Mouse (Mus musculus): ENCODE measurements at regions not wholly inside any gene's neighbourhood (a gene's known extent, or its start where the extent isn't known, plus 50 kb on each side); places are given as distances from the start of the nearest gene placed in this dataset.

- no peak overlapping the region for H3K27ac ChIP-seq (ENCODE audit: insufficient read depth, low read length)
- no peaks in the 10 kb centered on the region for H3K4me1 ChIP-seq (ENCODE audit: control insufficient read depth, insufficient read depth, insufficient read length)
- no peak overlapping the region for H3K4me3 ChIP-seq (ENCODE audit: extremely low read depth, insufficient read depth, insufficient read length)
- 93% methylated on average over 1 of the region's 1 CpGs for WGBS
- H3K27me3 ChIP-seq (ENCODE audit: control insufficient read depth, insufficient read depth, low read length) = no peaks in the 10 kb centered on the region
- no peak for DNase-seq (ENCODE audit: low read depth in 1 of 2, low spot score in 2 of 2)
- no peaks in the 10 kb centered on the region for H3K36me3 ChIP-seq (ENCODE audit: control insufficient read depth, insufficient read depth, low read length)
- TF ChIP-seq POLR2A (IDR thresholded peaks at IDR 0.05; ENCODE audit: low read depth, low read length) (no peak), CTCF (IDR thresholded peaks at IDR 0.05; ENCODE audit: extremely low read depth, insufficient read depth, insufficient read length, insufficient replicate concordance) (no peak)
These were observed 708.5 kb upstream of the N6amt1 start for GRCm38 (mm10) chr16:86645436-86645835.

GRCm38 (mm10) chr16:86644912-86645312 lies 709.1 kb upstream of the N6amt1 start:
- no peak overlapping the region for H3K27ac ChIP-seq (ENCODE audit: insufficient read depth, low read length)
- no peak overlapping the region for H3K4me3 ChIP-seq (ENCODE audit: extremely low read depth, insufficient read depth, insufficient read length)

GRCm38 (mm10) chr16:86604166-86604565 lies 702.5 kb upstream of the Adamts5 start:
- DNase-seq (ENCODE audit: low read depth in 1 of 2, low spot score in 2 of 2) = no peak

More at GRCm38 (mm10) chr16:86644912-86645312, 709.1 kb upstream of the N6amt1 start:
- Histone ChIP-seq H3K27me3 (ENCODE audit: control insufficient read depth, insufficient read depth, low read length) (no peaks in the 10 kb centered on the region), H3K4me1 (ENCODE audit: control insufficient read depth, insufficient read depth, insufficient read length) (no peaks in the 10 kb centered on the region), H3K36me3 (ENCODE audit: control insufficient read depth, insufficient read depth, low read length) (no peaks in the 10 kb centered on the region)
- TF ChIP-seq POLR2A (IDR thresholded peaks at IDR 0.05; ENCODE audit: low read depth, low read length) = no peak
- TF ChIP-seq CTCF (IDR thresholded peaks at IDR 0.05; ENCODE audit: extremely low read depth, insufficient read depth, insufficient read length, insufficient replicate concordance) = no peak
- DNase-seq (ENCODE audit: low read depth in 1 of 2, low spot score in 2 of 2) = no peak
- 41% methylated on average over 2 of the region's 2 CpGs for WGBS

GRCm38 (mm10) chr16:86594992-86595391 lies 693.4 kb upstream of the Adamts5 start:
- WGBS = 71% methylated on average over 3 of the region's 3 CpGs
- Histone ChIP-seq H3K27ac (ENCODE audit: insufficient read depth, low read length) (no peak overlapping the region), H3K27me3 (ENCODE audit: control insufficient read depth, insufficient read depth, low read length) (no peaks in the 10 kb centered on the region), H3K4me1 (ENCODE audit: control insufficient read depth, insufficient read depth, insufficient read length) (no peaks in the 10 kb centered on the region), H3K4me3 (ENCODE audit: extremely low read depth, insufficient read depth, insufficient read length) (no peak overlapping the region), H3K36me3 (ENCODE audit: control insufficient read depth, insufficient read depth, low read length) (no peaks in the 10 kb centered on the region)
- no peak for TF ChIP-seq POLR2A (IDR thresholded peaks at IDR 0.05; ENCODE audit: low read depth, low read length)
- TF ChIP-seq CTCF (IDR thresholded peaks at IDR 0.05; ENCODE audit: extremely low read depth, insufficient read depth, insufficient read length, insufficient replicate concordance) = no peak
- no peak for DNase-seq (ENCODE audit: low read depth in 1 of 2, low spot score in 2 of 2)

More at GRCm38 (mm10) chr16:86604166-86604565, 702.5 kb upstream of the Adamts5 start:
- Histone ChIP-seq H3K4me3 (ENCODE audit: extremely low read depth, insufficient read depth, insufficient read length) (no peak overlapping the region), H3K4me1 (ENCODE audit: control insufficient read depth, insufficient read depth, insufficient read length) (no peaks in the 10 kb centered on the region), H3K36me3 (ENCODE audit: control insufficient read depth, insufficient read depth, low read length) (no peaks in the 10 kb centered on the region), H3K27ac (ENCODE audit: insufficient read depth, low read length) (no peak overlapping the region), H3K27me3 (ENCODE audit: control insufficient read depth, insufficient read depth, low read length) (no peaks in the 10 kb centered on the region)
- 87% methylated on average over 7 of the region's 7 CpGs for WGBS
- no peak for TF ChIP-seq CTCF (IDR thresholded peaks at IDR 0.05; ENCODE audit: extremely low read depth, insufficient read depth, insufficient read length, insufficient replicate concordance)
- TF ChIP-seq POLR2A (IDR thresholded peaks at IDR 0.05; ENCODE audit: low read depth, low read length) = no peak

GRCm38 (mm10) chr16:86586044-86586443 lies 684.4 kb upstream of the Adamts5 start:
- Histone ChIP-seq H3K36me3 (ENCODE audit: control insufficient read depth, insufficient read depth, low read length) (no peaks in the 10 kb centered on the region), H3K4me1 (ENCODE audit: control insufficient read depth, insufficient read depth, insufficient read length) (no peaks in the 10 kb centered on the region), H3K27me3 (ENCODE audit: control insufficient read depth, insufficient read depth, low read length) (no peaks in the 10 kb centered on the region), H3K4me3 (ENCODE audit: extremely low read depth, insufficient read depth, insufficient read length) (no peak overlapping the region), H3K27ac (ENCODE audit: insufficient read depth, low read length) (no peak overlapping the region)
- TF ChIP-seq CTCF (IDR thresholded peaks at IDR 0.05; ENCODE audit: extremely low read depth, insufficient read depth, insufficient read length, insufficient replicate concordance) (no peak), POLR2A (IDR thresholded peaks at IDR 0.05; ENCODE audit: low read depth, low read length) (no peak)
- WGBS = 84% methylated on average over 4 of the region's 4 CpGs
- no peak for DNase-seq (ENCODE audit: low read depth in 1 of 2, low spot score in 2 of 2)

- Histone ChIP-seq H3K27me3 (ENCODE audit: control insufficient read depth, insufficient read depth, low read length) (no peaks in the 10 kb centered on the region), H3K27ac (ENCODE audit: insufficient read depth, low read length) (no peak overlapping the region), H3K4me3 (ENCODE audit: extremely low read depth, insufficient read depth, insufficient read length) (no peak overlapping the region), H3K36me3 (ENCODE audit: control insufficient read depth, insufficient read depth, low read length) (no peaks in the 10 kb centered on the region), H3K4me1 (ENCODE audit: control insufficient read depth, insufficient read depth, insufficient read length) (no peaks in the 10 kb centered on the region)
- TF ChIP-seq CTCF (IDR thresholded peaks at IDR 0.05; ENCODE audit: extremely low read depth, insufficient read depth, insufficient read length, insufficient replicate concordance) = no peak
- no peak for TF ChIP-seq POLR2A (IDR thresholded peaks at IDR 0.05; ENCODE audit: low read depth, low read length)
- WGBS = 77% methylated on average over 5 of the region's 5 CpGs
- DNase-seq (ENCODE audit: low read depth in 1 of 2, low spot score in 2 of 2) = no peak
These were observed 676.7 kb upstream of the Adamts5 start for GRCm38 (mm10) chr16:86578281-86578680.

GRCm38 (mm10) chr16:86547465-86548043 lies 645.9 kb upstream of the Adamts5 start:
- Histone ChIP-seq H3K27me3 (ENCODE audit: control insufficient read depth, insufficient read depth, low read length) (no peaks in the 10 kb centered on the region), H3K4me3 (ENCODE audit: extremely low read depth, insufficient read depth, insufficient read length) (no peak overlapping the region), H3K36me3 (ENCODE audit: control insufficient read depth, insufficient read depth, low read length) (no peaks in the 10 kb centered on the region), H3K27ac (ENCODE audit: insufficient read depth, low read length) (no peak overlapping the region), H3K4me1 (ENCODE audit: control insufficient read depth, insufficient read depth, insufficient read length) (no peaks in the 10 kb centered on the region)
- WGBS = 81% methylated on average over 4 of the region's 4 CpGs
- DNase-seq (ENCODE audit: low read depth in 1 of 2, low spot score in 2 of 2) = no peak
- TF ChIP-seq CTCF (IDR thresholded peaks at IDR 0.05; ENCODE audit: extremely low read depth, insufficient read depth, insufficient read length, insufficient replicate concordance) (no peak), POLR2A (IDR thresholded peaks at IDR 0.05; ENCODE audit: low read depth, low read length) (no peak)

Data from spleen, adult 2 months (tissue).